Mouse (Mus musculus) midbrain, embryonic 15.5 days (tissue): Measurements from ENCODE around the gene Gm10447. TPM values are rescaled to one million over a fixed set of nuclear protein-coding genes. Genes with fewer than 3 reads are reported as not detected.
"Not testable (repeated sequence)": the region's sequence is repeated elsewhere in the genome, so short reads cannot be mapped to it uniquely, and the experiment has no call there.

Experiments used
- ATAC-seq: fragments of 200-750 bp; cut with Nextera tagmentation; replicated peaks from 2 replicates; pipeline ENCODE4 v1.8.0; 2017; ENCODE audit warnings: moderate TSS enrichment
- H3K27ac ChIP-seq: fragments of 300-500 bp; sonication (generic); 2 replicates; pipeline ENCODE4 v1.5.1; 2015; ENCODE audit warnings: mild to moderate bottlenecking, inconsistent platforms
- H3K27me3 ChIP-seq: fragments of 300-500 bp; sonication (generic); replicated peaks from 2 replicates; pipeline ENCODE4 v1.6.1; 2015; ENCODE audit warnings: inconsistent platforms
- H3K36me3 ChIP-seq: fragments of 300-500 bp; sonication (generic); replicated peaks from 2 replicates; pipeline ENCODE4 v1.6.1; 2015; ENCODE audit warnings: inconsistent platforms
- H3K4me1 ChIP-seq: fragments of 300-500 bp; sonication (generic); 2 replicates; pipeline ENCODE4 v1.6.1; 2015; ENCODE audit warnings: inconsistent platforms
- H3K4me2 ChIP-seq: fragments of 300-500 bp; sonication (generic); 2 replicates; pipeline ENCODE4 v1.6.1; 2015; ENCODE audit warnings: inconsistent platforms, mild to moderate bottlenecking, moderate library complexity
- H3K4me3 ChIP-seq: fragments of 300-500 bp; sonication (generic); 2 replicates; pipeline ENCODE4 v1.5.1; 2015; ENCODE audit warnings: mild to moderate bottlenecking, inconsistent platforms
- H3K9ac ChIP-seq: fragments of 300-500 bp; sonication (generic); 2 replicates; pipeline ENCODE4 v1.6.1; 2015; ENCODE audit warnings: mild to moderate bottlenecking, inconsistent platforms
- H3K9me3 ChIP-seq: fragments of 300-500 bp; sonication (generic); 2 replicates; pipeline ENCODE4 v1.6.1; 2016; ENCODE audit warnings: inconsistent platforms
- WGBS: fragments of 180-500 bp; shearing (Covaris S2); methylation state at CpG from one replicate; pipeline ENCODE4 v1.1.7; 2015; ENCODE audit warnings: mixed read lengths; 5-methylcytosine and 5-hydroxymethylcytosine counted together
- polyA plus RNA-seq: library from polyadenylated mRNA; unstranded; fragments of >200 nt; fragmentation: Nextera tagmentation; extraction: Ambion mirVana; gene quantifications from 2 replicates; pipeline ENCODE4 v1.2.1, GENCODE M21; 2015

Gene Gm10447
- polyA plus RNA-seq, 1 experiment from 2014 or later, result not detected

DNA sequence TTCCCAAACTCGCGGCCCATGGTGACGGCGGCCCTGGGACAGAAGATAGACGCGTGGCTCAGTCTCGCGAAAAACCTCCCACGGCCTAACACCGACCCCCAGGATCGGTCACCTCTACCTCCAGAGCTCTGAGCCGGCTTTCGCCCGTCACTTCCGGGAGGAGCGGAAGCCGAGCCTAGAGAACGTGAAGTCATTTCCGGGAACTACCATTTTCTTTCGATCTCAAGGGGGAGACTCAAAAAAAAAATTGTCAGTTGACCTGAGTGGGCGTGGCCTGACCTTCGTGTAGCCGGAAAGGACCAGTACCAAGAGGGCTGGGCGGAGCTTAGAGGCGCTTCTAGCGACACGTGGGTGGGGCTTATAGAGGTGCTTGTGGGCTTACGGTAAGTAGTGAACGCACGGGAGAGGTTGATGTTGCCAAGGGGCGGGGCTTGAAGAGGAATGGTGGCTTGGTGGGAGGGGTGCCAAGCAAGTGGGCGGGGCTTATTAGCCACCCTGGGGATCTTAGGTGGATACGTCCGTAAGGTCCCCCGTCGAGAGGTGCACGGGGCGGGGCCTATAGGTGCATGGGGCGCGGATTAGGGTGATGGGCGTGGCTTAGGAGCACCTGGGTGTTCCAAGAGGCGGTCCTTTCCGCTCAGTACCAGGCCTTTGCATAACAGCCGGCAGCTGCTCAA lies 26.1 kb downstream of the Gm10447 start, which contains the start of the genes Uqcrq and Gdf9:
Uqcrq (minus strand) TSS at position 162 of the 677 bp plus-strand sequence.
Gdf9 (plus strand) TSS at position 354 of the 677 bp plus-strand sequence.
- peak within 1 kb of the TSS; percentile 82 for H3K27ac ChIP-seq
- under 1% methylated on average over 44 of the region's 44 CpGs for WGBS
- no peaks in the 10 kb centered on the region for H3K27me3 ChIP-seq
- ATAC-seq, result peak; percentile 96
- H3K4me2 ChIP-seq, result peak within 1 kb of the TSS; percentile 77
- no peaks in the 10 kb centered on the region for H3K9me3 ChIP-seq
- H3K4me1 ChIP-seq, result peaks cover 15% of the 10 kb centered on the region
- H3K9ac ChIP-seq, result peak within 1 kb of the TSS; percentile 74
- H3K36me3 ChIP-seq, result peaks cover 9% of the 10 kb centered on the region; the same call in 1 of the 2 replicates
- H3K4me3 ChIP-seq, result peak within 1 kb of the TSS; percentile 65

DNA sequence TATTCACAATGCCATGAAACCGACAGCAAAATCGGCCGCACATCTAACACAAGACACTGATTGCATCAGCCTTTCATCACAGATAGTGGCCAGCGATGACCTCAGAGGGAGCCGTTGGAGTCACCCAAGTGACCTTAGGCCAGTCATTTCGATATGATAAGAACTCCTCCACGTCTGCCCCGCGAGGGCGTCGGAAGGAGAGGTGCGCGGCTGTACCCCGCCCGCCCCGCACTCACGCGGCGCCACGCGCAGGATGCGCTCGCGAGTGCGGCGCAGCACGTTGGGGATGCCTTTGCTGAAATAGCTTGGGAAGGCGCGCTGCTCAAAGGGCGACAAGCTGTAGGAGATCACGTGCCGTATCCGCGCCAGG lies 26.6 kb downstream of the Gm10447 start:
- peak; percentile 63 for ATAC-seq
- Histone ChIP-seq H3K4me3 (peak overlapping the region; percentile 65), H3K36me3 (peaks cover 9% of the 10 kb centered on the region; the same call in 1 of the 2 replicates), H3K9me3 (no peaks in the 10 kb centered on the region), H3K4me1 (peaks cover 15% of the 10 kb centered on the region), H3K9ac (peak overlapping the region; percentile 74), H3K27ac (peak overlapping the region; percentile 82), H3K27me3 (no peaks in the 10 kb centered on the region), H3K4me2 (peak overlapping the region; percentile 77)
- under 1% methylated on average over 34 of the region's 34 CpGs for WGBS

DNA sequence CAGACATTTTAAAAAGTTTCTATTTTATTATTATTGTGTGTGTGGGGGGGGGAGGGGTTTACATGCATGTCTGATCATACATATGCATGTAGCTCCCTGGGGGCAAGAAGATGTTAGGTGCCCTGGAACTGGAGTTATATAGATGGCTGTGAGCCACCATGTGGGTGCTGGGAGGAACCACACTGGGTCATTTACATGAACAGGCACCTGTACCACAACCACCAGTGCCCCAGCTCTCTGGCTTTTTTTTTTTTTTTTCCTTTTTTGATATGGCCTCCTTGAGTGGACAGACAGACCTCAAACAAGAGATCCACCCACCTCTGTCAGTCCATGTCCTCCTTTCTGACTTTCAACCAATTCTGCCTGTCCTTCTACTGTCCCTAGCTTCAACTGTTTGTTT lies 27.7 kb downstream of the Gm10447 start:
- no peak overlapping the region for H3K27ac ChIP-seq
- no peaks in the 10 kb centered on the region for H3K27me3 ChIP-seq
- peaks cover 15% of the 10 kb centered on the region for H3K4me1 ChIP-seq
- 0 out of 2 replicates have a peak overlapping the region, but pooled peaks have one; percentile 65 for H3K4me3 ChIP-seq
- H3K9ac ChIP-seq, result no peak overlapping the region
- no peaks in the 10 kb centered on the region for H3K9me3 ChIP-seq
- peak overlapping the region; percentile 77 for H3K4me2 ChIP-seq
- H3K36me3 ChIP-seq, result peaks cover 9% of the 10 kb centered on the region; the same call in 1 of the 2 replicates
- no peak for ATAC-seq

DNA sequence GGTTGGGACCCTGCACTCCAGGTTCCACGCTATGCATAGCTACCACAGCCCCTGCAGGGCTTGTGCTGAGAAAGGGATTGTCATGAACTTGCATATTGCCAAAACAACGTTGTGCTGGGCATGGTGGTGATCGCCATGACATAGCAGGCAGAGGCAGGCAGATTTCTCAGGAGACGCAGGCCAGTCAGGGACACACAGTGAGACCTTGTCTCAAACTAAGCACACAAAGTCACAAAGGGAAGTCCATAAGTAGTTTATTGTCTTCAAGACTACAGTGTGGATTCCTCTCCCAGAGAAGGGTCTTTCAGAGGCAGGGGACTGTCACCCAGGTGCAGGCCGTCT lies 28.2 kb downstream of the Gm10447 start:
- 95% methylated on average over 5 of the region's 5 CpGs for WGBS
- Histone ChIP-seq H3K4me3 (no peak overlapping the region), H3K27me3 (no peaks in the 10 kb centered on the region), H3K27ac (no peak overlapping the region), H3K9me3 (no peaks in the 10 kb centered on the region), H3K4me1 (peaks cover 15% of the 10 kb centered on the region), H3K36me3 (peaks cover 9% of the 10 kb centered on the region; the same call in 1 of the 2 replicates), H3K4me2 (no peak overlapping the region), H3K9ac (no peak overlapping the region)
- ATAC-seq, result no peak

DNA sequence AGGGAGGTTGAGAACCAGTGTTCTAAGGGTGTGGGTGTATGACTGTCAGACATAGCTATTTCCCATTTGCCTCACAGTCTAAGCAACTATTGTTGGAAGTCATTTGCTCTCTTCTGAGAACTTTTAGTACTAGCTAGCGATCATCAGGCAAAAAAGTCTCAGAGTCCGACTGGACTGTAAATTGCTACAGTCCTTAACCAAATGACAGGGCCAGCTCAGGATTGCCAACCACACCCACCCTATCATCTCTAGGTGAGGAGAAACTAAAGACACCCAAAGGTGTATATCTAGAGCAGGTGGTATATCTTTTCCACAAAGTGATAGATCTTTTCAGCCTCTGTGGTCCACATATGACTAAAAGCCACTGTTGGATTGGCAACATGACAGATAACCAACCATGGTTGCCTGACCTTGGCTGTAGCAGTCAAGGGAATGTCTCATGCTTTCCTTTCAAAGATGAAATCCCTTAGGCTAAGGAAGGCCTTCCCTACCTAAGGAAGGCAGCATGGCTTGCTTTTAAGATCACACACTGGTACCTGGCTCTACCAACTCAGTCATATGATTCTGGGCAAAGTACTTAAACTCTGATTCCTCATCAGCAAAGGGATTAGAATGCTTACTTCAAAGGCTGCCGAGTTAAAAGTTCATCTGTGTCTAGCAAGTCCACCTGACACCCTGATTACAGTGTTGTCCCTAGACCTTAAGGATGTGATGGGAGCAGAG lies 28.8 kb downstream of the Gm10447 start:
- peaks cover 9% of the 10 kb centered on the region; the same call in 1 of the 2 replicates for H3K36me3 ChIP-seq

DNA sequence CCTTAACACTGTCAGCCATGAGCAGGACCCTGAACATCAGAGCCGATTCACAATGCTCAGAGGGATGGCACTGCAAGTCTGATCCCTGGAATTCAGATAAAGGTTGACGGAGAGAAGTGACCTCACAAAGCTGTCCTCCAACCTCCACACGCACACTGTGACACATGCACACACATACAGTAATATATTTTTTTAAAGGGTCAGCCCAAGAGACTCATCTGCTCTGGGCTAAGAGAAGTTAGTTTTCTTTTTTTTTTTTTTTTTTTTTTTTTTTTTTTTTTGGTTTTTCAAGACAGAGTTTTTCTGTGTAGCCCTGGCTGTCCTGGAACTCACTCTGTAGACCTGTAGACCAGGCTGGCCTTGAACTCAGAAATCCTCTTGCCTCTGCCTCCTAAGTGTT lies 30.0 kb downstream of the Gm10447 start:
- H3K36me3 ChIP-seq, H3K27ac ChIP-seq, H3K4me2 ChIP-seq, H3K4me3 ChIP-seq, H3K27me3 ChIP-seq, H3K9me3 ChIP-seq, ATAC-seq, H3K9ac ChIP-seq: not testable (repeated sequence)
- peaks cover 15% of the 10 kb centered on the region for H3K4me1 ChIP-seq
- WGBS, result 90% methylated on average over 3 of the region's 3 CpGs

More for the DNA sequence above, 28.8 kb downstream of the Gm10447 start:
- H3K9me3 ChIP-seq, result no peaks in the 10 kb centered on the region
- no peak overlapping the region for H3K9ac ChIP-seq
- no peak overlapping the region for H3K4me2 ChIP-seq
- 95% methylated on average over 3 of the region's 3 CpGs for WGBS
- ATAC-seq, result no peak
- no peaks in the 10 kb centered on the region for H3K27me3 ChIP-seq
- H3K27ac ChIP-seq, result no peak overlapping the region
- H3K4me3 ChIP-seq, result no peak overlapping the region
- H3K4me1 ChIP-seq, result peaks cover 15% of the 10 kb centered on the region

DNA sequence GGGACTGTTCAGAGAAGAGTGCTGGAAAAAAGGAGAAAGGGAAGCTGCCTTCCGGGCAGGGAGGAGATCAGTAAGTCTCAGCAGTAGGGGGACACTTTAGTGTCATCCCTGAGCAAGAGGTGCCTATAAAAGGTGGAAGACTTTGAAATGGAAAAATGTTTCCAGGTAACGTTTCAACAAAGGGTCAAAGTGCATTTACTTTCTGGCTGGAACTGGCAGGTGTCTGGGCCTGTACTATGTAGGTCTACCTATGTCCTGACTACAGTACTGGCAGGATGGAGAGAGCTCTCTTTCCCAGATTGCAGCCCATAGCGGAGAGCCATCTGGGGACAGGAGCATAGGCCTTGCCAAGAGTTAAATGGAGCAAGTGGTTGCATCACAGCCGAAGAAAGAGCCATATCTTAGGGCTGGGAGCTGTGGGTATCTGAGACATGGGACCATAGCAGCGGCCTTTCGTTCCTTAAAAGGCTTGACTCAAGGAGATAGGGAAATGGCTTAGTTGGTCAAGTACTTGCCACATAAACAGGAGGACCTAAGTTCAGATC lies 31.1 kb downstream of the Gm10447 start:
- 88% methylated on average over 6 of the region's 6 CpGs for WGBS

DNA sequence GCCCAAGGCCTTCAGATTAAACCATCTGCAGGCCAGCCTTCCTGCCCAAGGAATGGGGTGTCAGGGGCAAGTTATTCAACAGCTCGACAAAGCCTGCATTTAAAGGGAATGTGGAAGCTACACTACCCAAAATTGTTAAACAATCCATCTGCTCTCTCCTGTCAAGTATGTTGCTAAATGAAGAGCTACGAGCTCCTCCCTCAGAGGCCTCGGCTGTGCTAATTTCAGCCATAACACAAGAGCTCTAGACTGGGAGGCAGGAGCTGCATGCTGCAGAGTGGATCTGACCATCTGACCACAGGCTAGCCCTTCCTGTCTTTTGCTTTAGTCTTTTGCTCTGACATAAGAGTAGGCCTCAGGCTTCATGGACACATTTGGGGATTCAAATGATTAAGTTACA lies 31.7 kb downstream of the Gm10447 start:
- Histone ChIP-seq H3K4me2 (no peak overlapping the region), H3K27ac (no peak overlapping the region), H3K9ac (no peak overlapping the region), H3K4me1 (peaks cover 9% of the 10 kb centered on the region), H3K9me3 (no peaks in the 10 kb centered on the region), H3K4me3 (no peak overlapping the region), H3K27me3 (no peaks in the 10 kb centered on the region), H3K36me3 (peaks cover 12% of the 10 kb centered on the region; the same call in 1 of the 2 replicates)
- no peak for ATAC-seq
- WGBS, result 85% methylated on average over 3 of the region's 3 CpGs

More for the DNA sequence above, 31.1 kb downstream of the Gm10447 start:
- no peak overlapping the region for H3K4me2 ChIP-seq
- no peak overlapping the region for H3K4me3 ChIP-seq
- H3K36me3 ChIP-seq, result peaks cover 9% of the 10 kb centered on the region; the same call in 1 of the 2 replicates
- H3K27me3 ChIP-seq, result no peaks in the 10 kb centered on the region
- H3K9ac ChIP-seq, result no peak overlapping the region
- no peak for ATAC-seq
- no peaks in the 10 kb centered on the region for H3K9me3 ChIP-seq
- no peak overlapping the region for H3K27ac ChIP-seq
- peaks cover 9% of the 10 kb centered on the region for H3K4me1 ChIP-seq

DNA sequence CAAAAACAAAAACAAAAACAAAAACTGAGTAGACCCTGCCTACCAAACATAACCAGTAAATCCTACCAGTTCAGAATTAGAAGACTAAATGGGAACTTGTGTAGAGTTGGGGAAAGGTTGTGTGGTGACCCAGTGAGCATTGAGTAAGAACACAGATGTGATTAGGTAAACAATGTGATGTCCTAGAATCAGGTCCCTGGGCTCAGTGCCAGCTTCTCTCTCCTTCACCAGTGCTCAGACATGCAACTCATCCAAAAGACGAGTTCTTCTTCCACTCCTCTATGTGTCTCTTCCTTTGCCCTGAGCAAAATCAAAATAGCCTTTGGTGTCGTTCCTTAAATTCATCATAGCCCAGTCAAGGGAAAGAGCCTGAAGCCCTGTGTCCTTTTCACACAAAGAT lies 32.1 kb downstream of the Gm10447 start:
- no peak overlapping the region for H3K9ac ChIP-seq
- 84% methylated on average over 2 of the region's 2 CpGs for WGBS
- H3K27ac ChIP-seq, result no peak overlapping the region
- H3K9me3 ChIP-seq, result no peaks in the 10 kb centered on the region
- peaks cover 16% of the 10 kb centered on the region; the same call in 1 of the 2 replicates for H3K36me3 ChIP-seq
- no peak overlapping the region for H3K4me3 ChIP-seq
- no peaks in the 10 kb centered on the region for H3K27me3 ChIP-seq
- no peak for ATAC-seq
- H3K4me2 ChIP-seq, result no peak overlapping the region
- peaks cover 6% of the 10 kb centered on the region for H3K4me1 ChIP-seq

DNA sequence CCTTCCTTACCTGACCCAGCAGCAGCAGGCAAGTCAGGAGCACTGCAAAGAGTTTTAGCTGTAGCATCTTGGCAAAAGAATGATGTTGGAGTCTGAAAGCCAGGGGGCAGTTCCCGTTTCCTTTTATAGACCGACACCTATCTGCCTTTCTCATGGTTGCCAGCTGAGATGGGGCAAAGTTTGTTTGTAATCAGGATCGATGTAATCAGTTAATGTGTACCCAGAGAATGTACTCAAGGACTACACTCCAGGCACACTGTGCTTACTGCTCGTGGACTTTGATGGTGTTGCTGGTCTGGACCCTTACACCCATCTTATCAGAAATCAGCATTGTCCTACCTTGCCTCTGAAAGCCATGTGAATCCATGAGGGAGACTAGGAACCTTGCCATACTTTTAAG lies 33.9 kb downstream of the Gm10447 start, which contains the start of gene Leap2:
Leap2 (minus strand) TSS at position 135 of the 400 bp plus-strand sequence.
- H3K4me3 ChIP-seq, result no peak within 1 kb of the TSS
- 89% methylated on average over 4 of the region's 4 CpGs for WGBS
- no peak within 1 kb of the TSS for H3K27ac ChIP-seq
- H3K9ac ChIP-seq, result no peak within 1 kb of the TSS
- H3K4me2 ChIP-seq, result no peak within 1 kb of the TSS
- peaks cover 19% of the 10 kb centered on the region; the same call in 1 of the 2 replicates for H3K36me3 ChIP-seq
- H3K4me1 ChIP-seq, result no peaks in the 10 kb centered on the region
- ATAC-seq, result no peak
- no peaks in the 10 kb centered on the region for H3K9me3 ChIP-seq
- H3K27me3 ChIP-seq, result no peaks in the 10 kb centered on the region

DNA sequence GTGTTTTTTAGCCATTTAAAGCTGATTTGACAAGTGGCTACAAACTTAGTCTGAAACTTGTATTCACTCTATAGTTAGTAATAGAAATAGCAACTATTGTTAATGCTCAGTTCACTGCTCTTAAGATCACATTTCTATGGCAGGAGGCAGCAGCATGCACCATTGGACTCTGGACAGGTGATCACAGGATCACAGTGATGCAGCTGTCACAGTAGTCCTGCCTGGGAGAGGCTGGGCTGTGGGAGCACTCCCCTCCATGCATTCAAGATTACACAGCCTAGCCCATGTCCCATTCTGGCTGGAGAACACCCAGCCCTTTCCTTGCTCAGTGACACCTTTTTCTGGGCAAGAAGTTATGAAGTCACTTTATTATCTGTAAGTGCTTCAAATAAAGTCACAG lies 38.9 kb downstream of the Gm10447 start:
- H3K4me1 ChIP-seq, result no peaks in the 10 kb centered on the region
- H3K36me3 ChIP-seq, result peaks cover 58% of the 10 kb centered on the region
- H3K4me3 ChIP-seq, result no peak overlapping the region
- H3K27me3 ChIP-seq, result no peaks in the 10 kb centered on the region
- H3K27ac ChIP-seq, result no peak overlapping the region
- H3K9ac ChIP-seq, result no peak overlapping the region
- H3K9me3 ChIP-seq, result no peaks in the 10 kb centered on the region
- no peak for ATAC-seq
- H3K4me2 ChIP-seq, result no peak overlapping the region

DNA sequence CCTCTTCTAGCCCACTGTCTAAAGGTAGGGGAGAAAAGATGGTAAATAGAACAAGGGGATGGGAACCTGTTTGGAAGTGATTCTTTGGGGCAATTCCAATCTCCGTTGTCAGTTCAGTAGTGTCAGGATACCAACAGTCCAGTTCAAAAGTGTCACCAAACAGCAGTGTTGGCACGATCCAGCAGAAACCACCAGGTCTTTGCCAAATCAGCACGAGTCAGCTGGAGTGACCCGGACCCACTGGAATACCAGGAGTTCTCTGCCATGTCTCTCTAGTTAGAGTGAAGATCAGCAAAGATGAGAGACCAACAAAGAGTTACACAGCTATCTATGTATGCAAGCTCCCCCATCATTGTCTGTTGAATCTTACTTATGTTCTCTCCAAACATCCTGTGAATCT lies 43.0 kb downstream of the Gm10447 start:
- 95% methylated on average over 4 of the region's 4 CpGs for WGBS
- Histone ChIP-seq H3K4me3 (no peak overlapping the region), H3K27ac (no peak overlapping the region), H3K4me1 (no peaks in the 10 kb centered on the region), H3K27me3 (no peaks in the 10 kb centered on the region), H3K9me3 (no peaks in the 10 kb centered on the region), H3K36me3 (peaks cover 82% of the 10 kb centered on the region), H3K9ac (no peak overlapping the region), H3K4me2 (no peak overlapping the region)
- no peak for ATAC-seq
